Mouse (Mus musculus) small intestine, adult 2 months (tissue): ENCODE results near the gene Kcnip1. TPM values are rescaled to one million over a fixed set of nuclear protein-coding genes. Genes with fewer than 3 reads are reported as not detected.

Source experiments
- H3K27ac ChIP-seq: fragments of 200-500 bp; 2 replicates; pipeline ENCODE4 v1.5.1; 2012; ENCODE audit warnings: low read depth, low read length, control low read depth, inconsistent platforms; ENCODE audit not compliant: insufficient read depth
- H3K27me3 ChIP-seq: fragments of 200-500 bp; 2 replicates; pipeline ENCODE4 v1.6.1; 2012; ENCODE audit warnings: mild to moderate bottlenecking, moderate library complexity, low read length, inconsistent platforms; ENCODE audit not compliant: control insufficient read depth, insufficient read depth
- H3K36me3 ChIP-seq: fragments of 200-500 bp; 2 replicates; pipeline ENCODE4 v1.6.1; 2012; ENCODE audit warnings: mild to moderate bottlenecking, low read length, control low read depth, inconsistent platforms; ENCODE audit not compliant: control insufficient read depth, insufficient read depth
- H3K4me1 ChIP-seq: fragments of 200-500 bp; 2 replicates; pipeline ENCODE4 v1.6.1; 2012; ENCODE audit warnings: low read length, inconsistent platforms, mixed read lengths; ENCODE audit not compliant: control insufficient read depth, insufficient read depth, insufficient read length
- H3K4me3 ChIP-seq: fragments of 200-500 bp; 2 replicates; pipeline ENCODE4 v1.5.1; 2012; ENCODE audit warnings: low read depth, mild to moderate bottlenecking, control low read depth, inconsistent platforms, low read length, moderate library complexity
- CTCF ChIP-seq: fragments of 200-500 bp; IDR thresholded peaks from 2 replicates; pipeline ENCODE4 v1.5.1; 2012; ENCODE audit warnings: low read depth, mild to moderate bottlenecking, control low read depth, inconsistent platforms, low read length, moderate library complexity, mixed read lengths; ENCODE audit not compliant: insufficient replicate concordance, insufficient read length; ENCODE audit errors: extremely low read depth
- POLR2A ChIP-seq: fragments of 200-500 bp; IDR thresholded peaks from 2 replicates; pipeline ENCODE4 v1.6.1; 2012; ENCODE audit warnings: low read depth, mild to moderate bottlenecking, control low read depth, inconsistent platforms, low read length, moderate library complexity
- WGBS: fragments of 180-500 bp; shearing (Covaris S2); methylation state at CpG from one replicate; pipeline ENCODE4 v1.1.7; 2018; 5-methylcytosine and 5-hydroxymethylcytosine counted together
- polyA plus RNA-seq: library from polyadenylated mRNA; depleted of rRNA; stranded (reverse); fragments of >200 nt; gene quantifications from 2 replicates; pipeline ENCODE4 v1.2.3, GENCODE M21; 2012

Kcnip1 gene
- polyA plus RNA-seq, 1 experiment = 0.08 TPM

DNA sequence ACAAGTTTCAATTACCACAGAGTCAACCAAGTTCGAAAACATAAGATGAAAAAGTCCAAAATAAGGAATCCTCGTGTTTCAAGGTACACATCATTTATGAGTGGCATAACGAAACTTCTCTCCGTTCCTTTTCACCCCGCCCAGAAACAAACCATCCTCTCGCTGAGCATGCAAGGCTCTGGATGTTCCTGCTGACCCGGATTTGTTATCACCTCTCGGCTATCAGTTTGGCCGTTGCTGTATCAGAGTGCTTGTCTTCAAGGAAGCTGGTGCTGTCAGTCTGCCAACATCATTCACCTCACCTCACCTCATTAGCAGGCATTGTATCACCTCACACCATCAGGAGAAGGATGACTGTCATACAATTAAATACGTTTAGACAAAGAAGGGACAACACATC lies 90.6 kb downstream of the Kcnip1 start:
- H3K27ac ChIP-seq = no peak overlapping the region
- no peaks in the 10 kb centered on the region for H3K36me3 ChIP-seq
- WGBS = 35% methylated on average over 10 of the region's 10 CpGs
- no peak for TF ChIP-seq POLR2A
- no peak for TF ChIP-seq CTCF
- peaks cover 7% of the 10 kb centered on the region; the same call in 1 of the 2 replicates for H3K4me1 ChIP-seq
- H3K4me3 ChIP-seq = no peak overlapping the region
- no peaks in the 10 kb centered on the region for H3K27me3 ChIP-seq

DNA sequence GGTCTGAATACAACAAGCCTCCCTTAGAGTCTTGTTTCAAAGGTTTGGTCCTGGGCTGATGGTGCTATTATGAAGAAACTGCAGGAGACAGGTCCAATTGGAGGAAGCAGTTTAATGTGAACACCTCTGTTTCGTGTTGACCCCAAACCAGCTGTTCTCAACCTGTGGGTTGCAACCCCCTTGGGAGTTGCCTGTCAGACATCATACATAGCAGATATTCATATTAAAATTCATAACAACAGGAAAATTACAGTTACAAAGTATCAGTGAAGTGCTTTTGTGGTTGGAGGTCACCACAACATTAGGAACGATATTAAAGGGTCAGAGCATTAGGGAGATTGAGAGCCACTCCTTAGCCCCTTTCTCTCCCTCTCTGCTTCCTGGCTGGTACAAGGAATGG lies 91.2 kb downstream of the Kcnip1 start:
- H3K27me3 ChIP-seq = no peaks in the 10 kb centered on the region
- H3K4me1 ChIP-seq = peaks cover 7% of the 10 kb centered on the region; the same call in 1 of the 2 replicates
- WGBS = 75% methylated on average over 2 of the region's 2 CpGs
- H3K4me3 ChIP-seq = no peak overlapping the region
- TF ChIP-seq POLR2A (no peak), CTCF (no peak)
- H3K27ac ChIP-seq = no peak overlapping the region
- no peaks in the 10 kb centered on the region for H3K36me3 ChIP-seq

DNA sequence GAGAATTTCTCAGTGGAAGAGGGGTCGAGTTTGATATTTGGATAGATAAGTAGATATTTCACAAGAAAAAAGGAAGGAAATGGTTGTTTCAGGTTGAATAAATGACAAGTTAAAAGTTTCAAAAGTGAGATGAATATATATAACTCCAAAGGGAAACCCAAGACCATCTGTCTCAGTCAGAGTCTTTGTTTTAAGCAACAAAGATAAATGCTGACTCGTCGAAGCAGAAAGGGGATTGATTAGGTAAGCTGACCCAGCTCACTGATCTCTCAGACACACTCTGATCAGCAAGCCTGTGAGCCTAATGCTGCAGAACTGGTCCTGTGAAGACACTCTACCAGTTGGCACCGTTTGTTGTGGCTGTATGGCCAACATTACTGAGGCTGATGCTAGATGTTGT lies 101.9 kb downstream of the Kcnip1 start:
- Histone ChIP-seq H3K36me3 (no peaks in the 10 kb centered on the region), H3K27me3 (no peaks in the 10 kb centered on the region), H3K4me3 (no peak overlapping the region), H3K4me1 (no peaks in the 10 kb centered on the region), H3K27ac (no peak overlapping the region)
- TF ChIP-seq CTCF = no peak
- TF ChIP-seq POLR2A = no peak
- WGBS = 67% methylated on average over 4 of the region's 4 CpGs

DNA sequence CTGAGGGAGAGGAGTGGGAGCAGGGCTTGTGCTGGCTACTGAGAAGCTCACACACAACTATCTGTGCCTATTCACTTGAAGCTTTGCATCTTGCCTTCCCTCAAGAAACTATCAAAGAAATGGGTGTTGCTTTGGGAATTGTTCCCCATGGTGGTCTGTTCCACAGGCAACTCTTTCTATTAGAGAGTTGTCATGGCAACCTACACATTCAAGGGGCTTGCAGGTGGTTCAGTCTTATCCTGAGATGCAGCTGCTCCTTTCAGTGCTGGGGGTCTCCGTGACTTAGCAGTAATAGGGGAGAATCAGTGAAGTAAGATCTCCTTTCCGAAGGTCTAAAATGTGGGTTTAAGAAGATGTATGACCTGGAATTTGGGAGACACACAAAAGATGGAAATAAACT lies 102.6 kb downstream of the Kcnip1 start:
- Histone ChIP-seq H3K36me3 (no peaks in the 10 kb centered on the region), H3K27ac (no peak overlapping the region), H3K4me3 (no peak overlapping the region), H3K27me3 (no peaks in the 10 kb centered on the region), H3K4me1 (no peaks in the 10 kb centered on the region)
- 84% methylated on average over 2 of the region's 2 CpGs for WGBS
- TF ChIP-seq POLR2A (no peak), CTCF (no peak)

DNA sequence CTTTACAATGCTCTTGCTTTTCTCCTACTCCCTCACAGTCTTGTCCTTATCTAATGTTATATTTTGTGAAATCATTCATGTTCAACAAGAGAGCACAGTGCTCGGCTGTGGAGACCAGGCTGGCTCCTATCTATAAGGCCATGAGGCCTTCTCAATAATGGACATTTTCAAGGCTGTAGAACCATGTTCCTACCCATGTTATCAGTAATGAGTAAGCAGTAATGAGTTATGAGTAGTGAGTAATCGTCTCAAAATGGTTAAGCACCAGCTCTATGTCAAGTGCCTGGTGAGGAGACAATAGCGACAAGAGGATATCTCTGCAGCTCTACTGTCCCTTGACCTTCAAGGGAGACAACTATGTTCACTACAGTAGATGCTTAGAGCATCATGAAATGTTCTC lies 105.3 kb downstream of the Kcnip1 start:
- 79% methylated on average over 3 of the region's 3 CpGs for WGBS
- Histone ChIP-seq H3K27ac (no peak overlapping the region), H3K27me3 (no peaks in the 10 kb centered on the region), H3K4me3 (no peak overlapping the region), H3K36me3 (no peaks in the 10 kb centered on the region), H3K4me1 (no peaks in the 10 kb centered on the region)
- TF ChIP-seq POLR2A = no peak
- no peak for TF ChIP-seq CTCF

DNA sequence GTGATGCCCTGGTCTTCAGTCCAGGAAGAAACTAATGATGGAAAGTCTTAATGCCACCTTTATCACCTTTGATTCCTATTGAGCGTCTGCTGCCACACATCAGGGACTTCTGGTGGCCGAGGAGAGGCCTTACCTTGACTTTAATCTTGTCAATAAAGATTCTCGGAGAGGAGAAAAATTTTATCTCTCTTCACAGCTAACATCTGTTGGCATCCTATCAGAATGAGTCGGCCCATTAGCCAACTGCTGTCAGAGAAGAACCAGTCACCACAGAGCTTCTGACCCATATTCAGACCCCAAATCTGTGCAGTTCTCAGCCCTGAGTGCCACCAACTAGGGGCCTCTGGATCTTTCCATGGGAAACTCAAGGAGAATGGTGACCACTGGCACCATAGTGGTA lies 107.0 kb downstream of the Kcnip1 start:
- no peak overlapping the region for H3K27ac ChIP-seq
- H3K4me3 ChIP-seq = no peak overlapping the region
- no peaks in the 10 kb centered on the region for H3K27me3 ChIP-seq
- 70% methylated on average over 4 of the region's 4 CpGs for WGBS
- TF ChIP-seq CTCF (no peak), POLR2A (no peak)
- H3K4me1 ChIP-seq = no peaks in the 10 kb centered on the region
- no peaks in the 10 kb centered on the region for H3K36me3 ChIP-seq

DNA sequence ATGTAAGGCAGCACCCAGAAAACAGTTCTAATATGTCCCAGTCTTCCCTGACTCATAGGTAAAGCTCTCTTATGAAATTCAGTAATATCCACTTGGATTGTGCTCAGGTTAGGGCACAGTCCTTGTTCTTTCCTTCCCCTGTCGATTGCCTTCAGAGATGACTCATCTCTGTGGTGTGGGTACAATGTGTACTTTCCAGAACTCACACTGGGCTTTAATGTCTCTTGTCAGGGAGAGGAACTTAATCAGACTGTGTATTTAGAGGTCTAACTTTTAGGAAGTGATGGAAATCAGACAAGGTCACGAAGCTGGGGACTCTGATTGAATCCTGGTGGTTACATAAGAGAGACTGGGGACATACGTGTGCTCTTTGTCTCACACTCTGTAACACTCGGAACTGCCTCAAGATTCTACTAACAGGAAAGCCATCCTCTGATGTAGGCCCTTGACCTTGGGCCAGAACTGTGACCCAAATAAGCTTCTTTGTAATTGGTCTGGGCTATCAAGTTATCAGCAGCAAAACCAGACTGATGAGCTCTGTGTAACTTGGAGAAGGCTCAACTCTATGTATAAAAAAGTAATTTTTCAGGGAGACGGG lies 110.1 kb downstream of the Kcnip1 start:
- Histone ChIP-seq H3K27ac (no peak overlapping the region), H3K36me3 (no peaks in the 10 kb centered on the region), H3K27me3 (no peaks in the 10 kb centered on the region), H3K4me1 (no peaks in the 10 kb centered on the region), H3K4me3 (no peak overlapping the region)
- no peak for TF ChIP-seq CTCF
- no peak for TF ChIP-seq POLR2A
- 53% methylated on average over 5 of the region's 5 CpGs for WGBS
